Mouse (Mus musculus) MN1 (cell line): Measurements from ENCODE around the gene Gcg.

Experiments
- DNase-seq: peaks from one replicate; pipeline ENCODE4 v3.0.0-alpha.2; 2016; ENCODE audit warnings: low spot score

Gene Gcg

GRCm38 (mm10) chr2:62459241-62460174, 23.9 kb downstream of the Gcg start:
- DNase-seq = no peak

GRCm38 (mm10) chr2:62458070-62458469, 25.4 kb downstream of the Gcg start:
- DNase-seq = peak; percentile 33

GRCm38 (mm10) chr2:62454991-62455390, 28.5 kb downstream of the Gcg start:
- DNase-seq = no peak

GRCm38 (mm10) chr2:62454033-62454432, 29.4 kb downstream of the Gcg start:
- DNase-seq = no peak

GRCm38 (mm10) chr2:62450364-62450763, 33.1 kb downstream of the Gcg start:
- no peak for DNase-seq

GRCm38 (mm10) chr2:62449692-62450346, 33.6 kb downstream of the Gcg start:
- DNase-seq = no peak

- no peak for DNase-seq
Measured at GRCm38 (mm10) chr2:62440802-62441544, 42.5 kb downstream of the Gcg start.

GRCm38 (mm10) chr2:62440083-62440482, 43.4 kb downstream of the Gcg start:
- DNase-seq = no peak

- no peak for DNase-seq
Measured at GRCm38 (mm10) chr2:62431245-62431795, 52.1 kb downstream of the Gcg start.

GRCm38 (mm10) chr2:62425941-62426340, 57.5 kb downstream of the Gcg start:
- DNase-seq = no peak
